Mouse (Mus musculus) induced T-regulatory cell, adult 2 months (primary cell): ENCODE measurements around the gene Anxa4.
A peak's percentile ranks its signal among the peaks of the same experiment; 100 is the strongest.

ENCODE experiments used
- DNase-seq: peaks from one replicate; pipeline ENCODE4 v3.0.0-alpha.2; 2012; ENCODE audit warnings: low read depth

Anxa4 gene

GRCm38 (mm10) chr6:86750961-86751360, 42.4 kb downstream of the Anxa4 start:
- no peak for DNase-seq

- no peak for DNase-seq
These were observed 43.6 kb downstream of the Anxa4 start for GRCm38 (mm10) chr6:86749817-86750216.

- peak; percentile 79 for DNase-seq
These were observed 46.2 kb downstream of the Anxa4 start for GRCm38 (mm10) chr6:86747171-86747570.

- DNase-seq: no peak
These were observed 52.7 kb downstream of the Anxa4 start for GRCm38 (mm10) chr6:86740652-86741051.

GRCm38 (mm10) chr6:86736830-86737229, 56.6 kb downstream of the Anxa4 start:
- no peak for DNase-seq

GRCm38 (mm10) chr6:86736313-86736712, 57.1 kb downstream of the Anxa4 start:
- no peak for DNase-seq

GRCm38 (mm10) chr6:86733183-86733876, 60.1 kb downstream of the Anxa4 start, which contains the start of gene Gmcl1:
Gene Gmcl1 (minus strand): TSS chr6:86733383.
- peak; percentile 99 for DNase-seq

GRCm38 (mm10) chr6:86732276-86733173, 60.9 kb downstream of the Anxa4 start:
- peak; percentile 54 for DNase-seq

GRCm38 (mm10) chr6:86728711-86729110, 64.7 kb downstream of the Anxa4 start:
- no peak for DNase-seq

- no peak for DNase-seq
These were observed 71.4 kb downstream of the Anxa4 start for GRCm38 (mm10) chr6:86721977-86722376.

GRCm38 (mm10) chr6:86708072-86708774, 85.2 kb downstream of the Anxa4 start:
- DNase-seq: no peak

- DNase-seq: no peak
These were observed 90.8 kb downstream of the Anxa4 start for GRCm38 (mm10) chr6:86702577-86702976.

- no peak for DNase-seq
These were observed 95.5 kb downstream of the Anxa4 start for GRCm38 (mm10) chr6:86697903-86698302.

GRCm38 (mm10) chr6:86696213-86696612, 97.2 kb downstream of the Anxa4 start:
- DNase-seq: no peak

- DNase-seq: peak; percentile 88
These were observed 98.9 kb downstream of the Anxa4 start for GRCm38 (mm10) chr6:86694465-86694864.

- no peak for DNase-seq
These were observed 103.7 kb downstream of the Anxa4 start for GRCm38 (mm10) chr6:86689671-86690070.

- DNase-seq: no peak
These were observed 106.4 kb downstream of the Anxa4 start for GRCm38 (mm10) chr6:86686971-86687370.
